Mouse (Mus musculus): ENCODE data around the gene Prdx6. TPM values are rescaled to one million over a fixed set of nuclear protein-coding genes. Genes with fewer than 3 reads are reported as not detected.

Prdx6 gene
- polyA plus RNA-seq, 1 experiment, result 99.6 TPM

GRCm38 (mm10) chr1:161264961-161265360 lies 13.9 kb upstream of the Prdx6 start:
- no peak for DNase-seq (ENCODE audit: low read depth)
- TF ChIP-seq POLR2A (IDR thresholded peaks at IDR 0.05; ENCODE audit: borderline replicate concordance, extremely low read depth, insufficient read depth, insufficient read length, poor library complexity, severe bottlenecking), result no peak
- no peak for TF ChIP-seq CTCF (IDR thresholded peaks at IDR 0.05; ENCODE audit: borderline replicate concordance, extremely low read depth, insufficient read depth, insufficient read length)

GRCm38 (mm10) chr1:161263584-161263983 lies 12.6 kb upstream of the Prdx6 start:
- no peak for TF ChIP-seq POLR2A (IDR thresholded peaks at IDR 0.05; ENCODE audit: borderline replicate concordance, extremely low read depth, insufficient read depth, insufficient read length, poor library complexity, severe bottlenecking)
- no peak for TF ChIP-seq CTCF (IDR thresholded peaks at IDR 0.05; ENCODE audit: borderline replicate concordance, extremely low read depth, insufficient read depth, insufficient read length)
- DNase-seq (ENCODE audit: low read depth), result no peak

- no peak for DNase-seq (ENCODE audit: low read depth)
- no peak for TF ChIP-seq CTCF (IDR thresholded peaks at IDR 0.05; ENCODE audit: borderline replicate concordance, extremely low read depth, insufficient read depth, insufficient read length)
- TF ChIP-seq POLR2A (IDR thresholded peaks at IDR 0.05; ENCODE audit: borderline replicate concordance, extremely low read depth, insufficient read depth, insufficient read length, poor library complexity, severe bottlenecking), result no peak
These were observed 11.5 kb upstream of the Prdx6 start for GRCm38 (mm10) chr1:161262542-161262941.

DNA sequence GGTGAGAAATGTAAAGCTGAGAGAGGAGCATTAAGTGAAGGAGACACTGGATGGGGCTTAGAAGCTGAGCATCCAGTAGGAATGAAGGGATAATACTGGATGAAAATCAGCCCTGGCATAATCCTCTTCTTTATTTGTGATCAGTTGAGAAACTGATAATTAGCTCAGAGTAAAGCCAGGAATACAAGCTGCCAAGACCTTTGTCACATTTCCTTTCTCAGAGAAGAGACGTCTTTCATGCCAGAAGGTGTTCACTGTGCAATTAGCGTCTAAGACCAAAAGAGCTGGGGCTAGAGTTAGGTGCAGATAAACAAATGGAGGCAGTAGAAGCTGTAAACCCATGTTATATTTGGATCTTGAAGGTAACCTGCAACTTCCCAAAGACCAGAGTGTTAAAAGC lies 9.7 kb upstream of the Prdx6 start:
- peak; percentile 73 for DNase-seq (ENCODE audit: low read depth)
- no peak for TF ChIP-seq POLR2A (IDR thresholded peaks at IDR 0.05; ENCODE audit: borderline replicate concordance, extremely low read depth, insufficient read depth, insufficient read length, poor library complexity, severe bottlenecking)
- no peak for TF ChIP-seq CTCF (IDR thresholded peaks at IDR 0.05; ENCODE audit: borderline replicate concordance, extremely low read depth, insufficient read depth, insufficient read length)

- DNase-seq (ENCODE audit: low read depth), result no peak
- no peak for TF ChIP-seq CTCF (IDR thresholded peaks at IDR 0.05; ENCODE audit: borderline replicate concordance, extremely low read depth, insufficient read depth, insufficient read length)
- TF ChIP-seq POLR2A (IDR thresholded peaks at IDR 0.05; ENCODE audit: borderline replicate concordance, extremely low read depth, insufficient read depth, insufficient read length, poor library complexity, severe bottlenecking), result no peak
These were observed 8.1 kb upstream of the Prdx6 start for GRCm38 (mm10) chr1:161259142-161259541.

DNA sequence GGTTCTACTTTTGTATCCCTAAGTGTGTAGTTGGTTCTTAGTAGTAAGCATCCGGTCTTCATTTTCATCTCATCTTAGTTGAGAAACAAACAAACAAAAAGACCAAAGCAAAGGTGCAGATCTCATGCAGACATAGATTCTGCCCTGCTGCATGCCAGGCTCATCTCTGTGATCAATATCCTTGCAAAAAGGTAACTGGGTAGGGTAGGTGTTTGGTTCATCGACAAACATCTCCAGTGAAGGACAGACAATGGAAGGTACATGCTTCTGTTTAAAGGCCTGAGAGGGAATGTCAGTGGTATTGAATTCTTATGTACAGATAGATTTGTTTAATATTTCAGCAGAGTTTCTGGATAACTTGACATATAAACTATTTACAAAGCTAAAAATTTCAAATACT lies 7.3 kb upstream of the Prdx6 start:
- DNase-seq (ENCODE audit: low read depth), result no peak
- no peak for TF ChIP-seq POLR2A (IDR thresholded peaks at IDR 0.05; ENCODE audit: borderline replicate concordance, extremely low read depth, insufficient read depth, insufficient read length, poor library complexity, severe bottlenecking)

GRCm38 (mm10) chr1:161256918-161257317 lies 5.9 kb upstream of the Prdx6 start:
- no peak for DNase-seq (ENCODE audit: low read depth)
- TF ChIP-seq POLR2A (IDR thresholded peaks at IDR 0.05; ENCODE audit: borderline replicate concordance, extremely low read depth, insufficient read depth, insufficient read length, poor library complexity, severe bottlenecking) (no peak), CTCF (IDR thresholded peaks at IDR 0.05; ENCODE audit: borderline replicate concordance, extremely low read depth, insufficient read depth, insufficient read length) (no peak)

GRCm38 (mm10) chr1:161254361-161254760 lies 3.3 kb upstream of the Prdx6 start:
- no peak for DNase-seq (ENCODE audit: low read depth)
- TF ChIP-seq CTCF (IDR thresholded peaks at IDR 0.05; ENCODE audit: borderline replicate concordance, extremely low read depth, insufficient read depth, insufficient read length), result no peak
- TF ChIP-seq POLR2A (IDR thresholded peaks at IDR 0.05; ENCODE audit: borderline replicate concordance, extremely low read depth, insufficient read depth, insufficient read length, poor library complexity, severe bottlenecking), result no peak

GRCm38 (mm10) chr1:161252901-161253300 lies 1.9 kb upstream of the Prdx6 start:
- no peak for DNase-seq (ENCODE audit: low read depth)
- TF ChIP-seq POLR2A (IDR thresholded peaks at IDR 0.05; ENCODE audit: borderline replicate concordance, extremely low read depth, insufficient read depth, insufficient read length, poor library complexity, severe bottlenecking) (no peak), CTCF (IDR thresholded peaks at IDR 0.05; ENCODE audit: borderline replicate concordance, extremely low read depth, insufficient read depth, insufficient read length) (no peak)

- DNase-seq (ENCODE audit: low read depth), result no peak
- TF ChIP-seq CTCF (IDR thresholded peaks at IDR 0.05; ENCODE audit: borderline replicate concordance, extremely low read depth, insufficient read depth, insufficient read length) (no peak), POLR2A (IDR thresholded peaks at IDR 0.05; ENCODE audit: borderline replicate concordance, extremely low read depth, insufficient read depth, insufficient read length, poor library complexity, severe bottlenecking) (no peak)
These were observed 1.3 kb upstream of the Prdx6 start for GRCm38 (mm10) chr1:161252365-161252764.

DNA sequence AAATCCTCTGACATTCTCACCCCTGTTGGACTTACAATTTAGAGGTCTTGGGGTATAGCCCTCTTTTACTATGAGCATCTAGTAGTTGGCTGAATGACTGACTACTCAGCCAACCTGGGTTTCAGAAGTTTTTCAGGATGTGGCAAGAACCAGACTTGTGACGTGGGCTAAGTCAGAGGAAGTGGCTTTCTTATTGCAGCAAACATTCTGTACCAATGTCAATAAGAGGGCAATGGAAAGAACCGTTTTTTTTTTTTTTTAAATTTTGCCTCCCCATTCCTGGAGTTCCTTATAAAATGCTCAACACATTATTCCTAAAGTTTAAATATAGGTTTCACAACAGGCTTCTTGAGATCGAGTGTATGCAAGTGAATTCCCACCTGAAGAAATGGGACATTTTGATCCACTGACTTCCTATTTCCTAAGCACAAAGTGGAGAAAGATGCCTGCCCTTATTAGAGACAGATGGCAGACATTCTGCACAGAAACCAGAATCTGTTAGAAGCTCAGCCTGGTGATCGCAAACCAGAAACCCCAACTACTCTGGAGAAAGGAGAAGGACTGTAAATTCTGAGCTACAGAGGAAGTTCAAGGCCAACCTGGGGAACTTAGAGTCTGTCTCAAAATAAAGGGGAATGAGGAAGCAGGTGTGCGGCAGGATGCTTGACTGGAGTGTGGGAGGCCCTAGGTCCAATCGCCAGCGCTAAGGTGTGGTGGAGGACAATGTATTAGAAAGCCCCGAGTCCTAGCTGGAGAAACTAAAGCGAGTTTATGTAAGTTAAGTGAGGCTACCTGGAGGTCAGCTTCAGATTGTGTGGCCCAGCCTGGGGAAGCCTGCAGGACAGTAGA lies 622 bp upstream of the Prdx6 start:
- TF ChIP-seq CTCF (IDR thresholded peaks at IDR 0.05; ENCODE audit: borderline replicate concordance, extremely low read depth, insufficient read depth, insufficient read length) (no peak), POLR2A (IDR thresholded peaks at IDR 0.05; ENCODE audit: borderline replicate concordance, extremely low read depth, insufficient read depth, insufficient read length, poor library complexity, severe bottlenecking) (no peak)
- DNase-seq (ENCODE audit: low read depth), result no peak

DNA sequence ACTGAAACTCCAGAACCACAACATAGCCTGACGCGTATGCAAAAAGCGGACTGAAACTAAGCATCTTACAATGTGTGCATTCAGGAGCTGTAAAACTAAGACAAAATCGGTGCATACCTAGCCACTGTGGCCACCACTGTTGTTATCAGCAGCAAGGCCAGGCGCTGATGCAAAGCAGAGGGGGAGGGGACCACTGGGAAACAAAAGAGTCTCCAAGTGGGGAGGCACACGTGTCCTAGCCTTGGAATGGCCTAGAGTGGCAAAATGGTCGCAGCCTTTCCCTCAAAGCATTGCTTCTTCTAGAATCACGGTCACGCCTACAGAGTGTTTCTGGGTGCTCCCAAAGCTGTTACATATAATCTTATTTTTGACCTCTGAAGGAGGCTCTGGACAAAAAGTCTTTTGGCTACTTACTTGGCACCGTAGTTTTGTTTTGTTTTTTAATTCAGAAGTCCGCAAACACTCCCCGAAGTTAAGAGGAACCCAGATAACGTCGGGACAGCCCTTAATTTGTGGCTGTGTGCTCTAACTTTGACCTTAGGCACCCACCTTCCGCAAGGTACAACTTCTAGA lies 902 bp downstream of the Prdx6 start:
- no peak for TF ChIP-seq CTCF (IDR thresholded peaks at IDR 0.05; ENCODE audit: borderline replicate concordance, extremely low read depth, insufficient read depth, insufficient read length)
- no peak for TF ChIP-seq POLR2A (IDR thresholded peaks at IDR 0.05; ENCODE audit: borderline replicate concordance, extremely low read depth, insufficient read depth, insufficient read length, poor library complexity, severe bottlenecking)
- DNase-seq (ENCODE audit: low read depth), result peak; percentile 83

Data from brain, embryonic 14.5 days (tissue).